Mouse (Mus musculus): ENCODE measurements at regions not wholly inside any gene's neighbourhood (a gene's known extent, or its start where the extent isn't known, plus 50 kb on each side); places are given as distances from the start of the nearest gene placed in this dataset.
"Not testable (repeated sequence)": the region's sequence is repeated elsewhere in the genome, so short reads cannot be mapped to it uniquely, and the experiment has no call there.

GRCm38 (mm10) chr17:50394801-50395200, 101.4 kb upstream of the Dazl start:
- no peak for ATAC-seq (replicated peaks; ENCODE audit: low FRiP score, poor library complexity, severe bottlenecking)

- ATAC-seq (replicated peaks; ENCODE audit: low FRiP score, poor library complexity, severe bottlenecking) = no peak
Observed at GRCm38 (mm10) chr17:50395669-50396068, 102.2 kb upstream of the Dazl start.

GRCm38 (mm10) chr17:50397324-50397723, 103.9 kb upstream of the Dazl start:
- ATAC-seq (replicated peaks; ENCODE audit: low FRiP score, poor library complexity, severe bottlenecking) = no peak

- no peak for ATAC-seq (replicated peaks; ENCODE audit: low FRiP score, poor library complexity, severe bottlenecking)
Observed at GRCm38 (mm10) chr17:50407249-50407990, 101.8 kb upstream of the Plcl2 start.

DNA sequence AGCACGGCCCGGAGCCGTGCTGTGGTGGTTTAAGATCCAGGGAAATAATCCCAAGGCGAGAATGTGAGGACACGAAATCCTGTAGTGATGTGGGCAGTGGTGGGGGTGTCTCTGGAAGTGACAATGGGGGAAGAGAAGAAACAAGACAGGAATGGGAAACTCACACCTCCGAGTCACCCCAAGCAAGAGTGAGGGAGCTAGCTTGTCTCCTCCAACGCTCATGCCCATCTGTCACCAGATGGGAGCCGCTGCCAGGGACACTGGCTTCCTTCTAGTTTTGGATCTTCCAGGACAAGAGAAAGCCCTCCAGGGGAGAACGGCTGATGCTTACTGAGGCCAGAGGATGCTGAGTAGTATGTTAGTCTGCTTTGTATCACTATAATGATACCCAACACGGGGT, 100.6 kb upstream of the Plcl2 start:
- no peak for ATAC-seq (replicated peaks; ENCODE audit: low FRiP score, poor library complexity, severe bottlenecking)

GRCm38 (mm10) chr17:50409271-50409670, 99.9 kb upstream of the Plcl2 start:
- ATAC-seq (replicated peaks; ENCODE audit: low FRiP score, poor library complexity, severe bottlenecking) = no peak

DNA sequence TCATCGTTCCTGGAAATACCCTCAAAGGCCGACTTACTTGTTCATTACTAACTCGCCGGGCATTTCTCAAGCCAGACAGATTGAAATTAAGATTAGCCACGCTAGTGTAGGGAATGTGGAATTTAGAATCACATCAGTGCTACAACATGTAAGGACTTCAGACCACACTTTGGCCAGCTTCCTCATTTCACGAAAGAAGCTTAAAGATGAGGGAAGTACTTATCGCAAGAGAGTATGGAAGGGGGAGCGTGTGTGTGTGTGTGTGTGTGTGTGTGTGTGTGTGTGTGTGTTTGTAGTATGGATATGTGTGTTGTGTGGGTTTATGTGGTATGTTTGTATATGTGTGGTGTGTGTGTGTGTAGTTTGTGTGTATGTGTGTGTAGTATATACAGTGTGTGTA, 99.3 kb upstream of the Plcl2 start:
- ATAC-seq (replicated peaks; ENCODE audit: low FRiP score, poor library complexity, severe bottlenecking) = no peak

GRCm38 (mm10) chr17:50410296-50410695, 98.9 kb upstream of the Plcl2 start:
- no peak for ATAC-seq (replicated peaks; ENCODE audit: low FRiP score, poor library complexity, severe bottlenecking)

DNA sequence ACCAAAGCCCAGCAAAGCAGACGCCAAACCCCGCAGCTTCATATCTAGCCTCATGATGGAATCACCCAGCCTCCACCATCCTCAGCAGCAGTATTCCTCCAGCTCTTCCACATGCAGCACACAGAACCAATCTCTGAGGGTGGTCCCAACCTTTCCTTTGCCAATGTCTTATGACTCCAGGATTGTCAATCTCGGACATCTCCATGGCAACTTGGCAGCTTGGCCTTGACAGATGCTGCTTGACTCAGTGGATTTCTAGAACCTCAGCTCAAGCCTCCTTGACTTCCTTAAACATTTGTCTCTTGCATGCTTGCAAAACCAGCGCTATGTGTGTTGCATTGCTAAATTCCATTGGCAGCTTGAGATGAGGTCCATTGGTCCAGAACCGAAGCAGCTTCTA, 96.8 kb upstream of the Plcl2 start:
- ATAC-seq (replicated peaks; ENCODE audit: low FRiP score, poor library complexity, severe bottlenecking) = no peak

- ATAC-seq (replicated peaks; ENCODE audit: low FRiP score, poor library complexity, severe bottlenecking) = no peak
Observed at GRCm38 (mm10) chr17:50413916-50414315, 95.3 kb upstream of the Plcl2 start.

DNA sequence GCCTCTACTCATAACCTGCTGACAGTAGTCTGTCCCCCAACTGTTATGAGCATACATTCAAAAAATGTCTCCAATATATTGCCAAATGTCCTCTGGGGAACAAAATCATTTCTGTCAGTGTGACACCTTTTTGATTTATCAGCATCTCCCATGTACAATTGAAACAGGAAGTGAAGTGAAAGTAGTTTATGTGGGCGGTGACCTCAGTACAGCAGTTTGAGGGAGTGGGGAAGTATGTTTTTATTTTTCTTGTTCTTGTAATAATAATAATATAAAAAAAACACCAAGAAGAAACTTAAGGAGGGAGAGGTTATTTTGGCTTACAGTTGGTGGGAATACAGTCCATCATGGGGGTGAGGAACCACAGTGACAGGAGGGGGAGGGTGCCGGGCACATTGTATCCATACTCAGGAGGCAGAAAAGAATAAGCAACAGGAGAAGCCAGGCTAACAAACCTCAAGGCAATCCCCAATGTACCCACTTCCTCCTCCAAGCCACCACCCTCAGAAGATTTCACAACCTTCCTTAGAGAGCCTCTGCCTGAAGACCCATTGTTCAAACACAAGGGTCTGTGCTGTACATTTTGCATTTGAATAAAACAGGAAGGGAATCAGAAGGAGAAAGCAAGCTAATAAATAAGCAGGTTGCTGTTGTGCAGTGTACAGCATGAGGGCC, 93.7 kb upstream of the Plcl2 start:
- ATAC-seq (replicated peaks; ENCODE audit: low FRiP score, poor library complexity, severe bottlenecking) = no peak

DNA sequence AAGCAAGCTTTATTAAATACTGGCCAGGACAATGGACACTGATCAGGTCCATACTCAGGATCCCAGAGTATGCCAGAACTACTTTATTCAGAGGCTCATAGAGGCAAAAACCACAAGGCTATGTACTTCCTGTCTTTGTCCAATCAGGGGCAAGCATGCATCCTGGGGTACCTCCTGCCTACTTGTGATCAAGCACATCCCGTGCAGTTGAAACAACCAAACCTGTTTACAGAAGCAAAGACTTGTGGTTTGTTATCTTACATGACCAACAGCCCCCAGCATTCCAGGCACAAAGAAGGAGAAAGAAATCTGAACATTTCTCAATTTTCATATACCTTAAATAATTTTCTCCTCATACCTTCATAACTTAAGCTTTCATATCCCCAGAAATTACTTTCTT, 93.1 kb upstream of the Plcl2 start:
- ATAC-seq (replicated peaks; ENCODE audit: low FRiP score, poor library complexity, severe bottlenecking) = no peak

- ATAC-seq (replicated peaks; ENCODE audit: low FRiP score, poor library complexity, severe bottlenecking) = no peak
Observed at GRCm38 (mm10) chr17:50416538-50417113, 92.6 kb upstream of the Plcl2 start.

DNA sequence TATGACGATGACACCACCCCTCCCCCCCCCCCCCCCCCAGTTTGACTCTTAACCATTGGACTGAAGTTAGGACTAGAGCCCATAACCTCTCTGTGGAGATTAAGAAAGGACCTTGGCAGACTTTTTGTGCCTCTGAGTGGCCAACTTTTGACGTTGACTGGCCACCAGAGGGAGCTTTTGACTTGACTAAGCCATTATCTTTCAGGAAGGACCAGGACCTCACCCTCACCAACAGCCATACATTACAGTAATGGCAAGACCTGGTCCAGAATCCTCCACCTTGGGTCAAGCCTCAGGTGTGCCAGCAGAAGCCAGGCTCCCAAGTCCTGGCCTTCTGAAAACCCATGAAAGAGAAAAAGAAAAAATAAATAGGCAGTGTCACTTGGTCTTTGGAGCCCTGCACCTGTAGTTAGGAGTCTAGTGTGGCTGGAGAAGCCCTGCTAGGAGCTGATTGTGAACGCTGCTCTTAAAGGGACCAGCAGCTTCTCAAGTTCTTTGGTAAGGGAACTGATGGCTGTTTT, 90.3 kb upstream of the Plcl2 start:
- ATAC-seq (replicated peaks; ENCODE audit: low FRiP score, poor library complexity, severe bottlenecking) = peak; percentile 74

- ATAC-seq (replicated peaks; ENCODE audit: low FRiP score, poor library complexity, severe bottlenecking) = not testable (repeated sequence)
Observed at GRCm38 (mm10) chr17:50419551-50419950, 89.7 kb upstream of the Plcl2 start.

- peak; percentile 67 for ATAC-seq (replicated peaks; ENCODE audit: low FRiP score, poor library complexity, severe bottlenecking)
Observed at GRCm38 (mm10) chr17:50419966-50420365, 89.2 kb upstream of the Plcl2 start.

DNA sequence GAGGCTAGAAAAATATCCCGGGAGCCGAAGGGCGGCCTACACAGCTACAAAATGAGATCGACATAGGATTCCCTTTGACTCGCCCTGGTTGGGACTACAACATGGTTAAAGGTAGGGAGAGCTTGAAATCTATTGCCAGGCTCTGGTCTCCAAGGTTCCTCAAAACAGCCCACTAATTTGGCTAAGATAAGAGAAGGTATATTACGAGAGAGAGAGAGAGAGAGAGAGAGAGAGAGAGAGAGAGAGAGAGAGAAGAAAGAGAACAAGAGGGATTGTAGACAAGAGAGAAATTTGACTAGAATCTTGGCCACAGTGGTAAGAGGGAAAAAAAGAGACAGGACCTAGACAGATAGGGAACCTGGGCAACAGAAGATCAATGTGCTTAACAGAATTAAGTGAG, 88.5 kb upstream of the Plcl2 start:
- ATAC-seq (replicated peaks; ENCODE audit: low FRiP score, poor library complexity, severe bottlenecking) = no peak

DNA sequence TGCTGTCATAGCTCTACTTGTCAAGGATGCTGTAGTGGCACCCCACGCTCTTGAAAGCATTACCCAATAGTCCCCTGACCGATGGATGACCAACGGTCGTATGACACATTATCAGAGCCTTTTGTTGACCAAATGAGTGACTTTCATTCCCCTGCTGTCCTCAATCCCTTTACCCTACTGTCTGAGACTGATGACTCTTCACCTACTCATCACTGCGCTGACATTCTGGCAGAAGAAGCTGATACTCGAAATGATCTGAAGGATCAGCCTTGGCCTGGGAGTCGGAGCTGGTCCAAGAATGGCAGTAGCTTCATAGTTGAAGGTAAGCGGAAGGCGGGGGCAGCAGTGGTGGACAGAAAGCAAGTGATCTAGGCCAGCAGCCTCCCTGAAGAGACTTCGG, 87.7 kb upstream of the Plcl2 start:
- no peak for ATAC-seq (replicated peaks; ENCODE audit: low FRiP score, poor library complexity, severe bottlenecking)

GRCm38 (mm10) chr17:50425110-50425509, 84.1 kb upstream of the Plcl2 start:
- ATAC-seq (replicated peaks; ENCODE audit: low FRiP score, poor library complexity, severe bottlenecking) = peak; percentile 94

- peak; percentile 64 for ATAC-seq (replicated peaks; ENCODE audit: low FRiP score, poor library complexity, severe bottlenecking)
Observed at GRCm38 (mm10) chr17:50425531-50425930, 83.7 kb upstream of the Plcl2 start.

GRCm38 (mm10) chr17:50426146-50426545, 83.1 kb upstream of the Plcl2 start:
- ATAC-seq (replicated peaks; ENCODE audit: low FRiP score, poor library complexity, severe bottlenecking) = no peak
